Comparison of ENCODE assay signal across 8 mouse cellular contexts in the genomic region with DNA sequence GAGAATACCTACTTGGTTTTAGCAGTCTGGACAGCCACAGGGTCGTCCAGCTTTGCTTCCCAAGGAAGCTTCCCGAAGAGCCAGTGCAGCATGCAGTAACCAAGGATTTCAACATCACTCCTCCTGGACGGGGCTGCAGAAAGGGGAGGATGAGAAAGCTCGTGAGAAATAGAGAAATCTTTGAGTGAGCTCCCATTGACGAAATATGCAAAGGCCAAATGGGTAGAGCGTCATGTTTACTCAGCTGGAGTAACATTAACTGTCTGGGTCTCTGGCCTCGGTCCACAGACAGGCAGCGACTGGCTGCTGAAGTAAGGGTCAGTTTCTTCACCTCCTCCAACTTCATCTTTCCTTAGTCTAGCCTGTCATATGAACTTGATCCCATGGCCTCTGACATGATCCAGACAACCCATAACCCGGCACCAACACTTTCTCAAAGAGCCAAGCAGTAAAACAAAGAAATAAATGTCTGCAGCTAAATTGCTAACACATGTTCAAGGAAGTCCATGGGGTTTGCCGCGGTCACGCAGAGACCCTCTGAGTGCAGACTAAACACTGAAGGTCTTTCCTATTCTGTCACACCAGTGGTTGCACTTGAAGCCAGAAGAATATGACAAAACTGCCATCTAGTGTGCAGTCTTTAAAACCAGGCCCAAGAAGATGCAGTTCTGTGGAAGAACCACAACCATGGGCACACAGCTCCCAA.
DNase-seq lines count a peak whose midpoint lies in the region; ATAC-seq lines count a peak whose summit lies in the region.

No protein-coding gene starts in this region.

- intact Hi-C loops in left cerebral cortex, postnatal 14 days (cut with DNase I): no loop called here

- no peak overlapping the region for H3K9ac ChIP-seq in intestine, embryonic 16.5 days (ENCODE audit: low read depth, low read length)
- no peak overlapping the region for H3K9ac ChIP-seq in midbrain, embryonic 11.5 days (ENCODE audit: low read length)
- H3K9ac ChIP-seq in stomach, embryonic 16.5 days (ENCODE audit: low read length): no peak overlapping the region

- ATAC-seq in intestine, embryonic 16.5 days: peak; percentile 80
- peak; percentile 50; the same call in 1 of the 2 replicates for ATAC-seq in midbrain, embryonic 11.5 days (ENCODE audit: low FRiP score)
- peak; percentile 68 for ATAC-seq in stomach, embryonic 16.5 days (ENCODE audit: insufficient read depth, low FRiP score)
- ATAC-seq in activated CD4-positive, CD25-positive, alpha-beta regulatory T cell, adult 4 months: no peak

- H3K4me1 ChIP-seq in intestine, embryonic 16.5 days (ENCODE audit: control insufficient read depth, insufficient read depth, low read length): 0 out of 2 replicates have a peak, but pooled peaks cover 2% of the 10 kb centered on the region
- H3K4me1 ChIP-seq in midbrain, embryonic 11.5 days (ENCODE audit: control insufficient read depth, insufficient read depth, low read length): no peaks in the 10 kb centered on the region
- H3K4me1 ChIP-seq in stomach, embryonic 16.5 days (ENCODE audit: control insufficient read depth, insufficient read depth, low read length): peaks cover 15% of the 10 kb centered on the region

- H3K4me2 ChIP-seq in intestine, embryonic 16.5 days (ENCODE audit: low read depth, low read length): no peak overlapping the region
- no peak overlapping the region for H3K4me2 ChIP-seq in midbrain, embryonic 11.5 days
- 0 out of 2 replicates have a peak overlapping the region, but pooled peaks have one; percentile 22 for H3K4me2 ChIP-seq in stomach, embryonic 16.5 days (ENCODE audit: low read depth, low read length)

- WGBS in intestine, embryonic 16.5 days: 31% methylated on average over 12 of the region's 12 CpGs
- 72% methylated on average over 12 of the region's 12 CpGs for WGBS in midbrain, embryonic 11.5 days
- WGBS in stomach, embryonic 16.5 days: 19% methylated on average over 12 of the region's 12 CpGs

- no peak overlapping the region for H3K4me3 ChIP-seq in intestine, embryonic 16.5 days (ENCODE audit: low read length)
- H3K4me3 ChIP-seq in midbrain, embryonic 11.5 days (ENCODE audit: low read depth, low read length): no peak overlapping the region
- H3K4me3 ChIP-seq in stomach, embryonic 16.5 days (replicated peaks; ENCODE audit: low read length): no peak overlapping the region

- no peaks in the 10 kb centered on the region for H3K36me3 ChIP-seq in intestine, embryonic 16.5 days (ENCODE audit: control insufficient read depth, insufficient read depth, low read length)
- H3K36me3 ChIP-seq in midbrain, embryonic 11.5 days (ENCODE audit: control insufficient read depth, insufficient read depth, low read length): no peaks in the 10 kb centered on the region
- H3K36me3 ChIP-seq in stomach, embryonic 16.5 days (ENCODE audit: control insufficient read depth, insufficient read depth, low read length): no peaks in the 10 kb centered on the region

- 0 out of 2 replicates have a peak overlapping the region, but pooled peaks have one; percentile 7 for H3K27ac ChIP-seq in intestine, embryonic 16.5 days (ENCODE audit: low read length)
- H3K27ac ChIP-seq in midbrain, embryonic 11.5 days (ENCODE audit: low read depth, low read length): no peak overlapping the region
- no peak overlapping the region; the same call in 1 of the 2 replicates for H3K27ac ChIP-seq in stomach, embryonic 16.5 days (ENCODE audit: low read length)

- no peaks in the 10 kb centered on the region for H3K9me3 ChIP-seq in intestine, embryonic 16.5 days (ENCODE audit: control insufficient read depth, low read length)
- no peaks in the 10 kb centered on the region for H3K9me3 ChIP-seq in midbrain, embryonic 11.5 days (ENCODE audit: control insufficient read depth, low read length)
- H3K9me3 ChIP-seq in stomach, embryonic 16.5 days (replicated peaks; ENCODE audit: control insufficient read depth, low read length): no peaks in the 10 kb centered on the region

- H3K27me3 ChIP-seq in intestine, embryonic 16.5 days (replicated peaks; ENCODE audit: control insufficient read depth, insufficient read depth, low read length): no peaks in the 10 kb centered on the region
- H3K27me3 ChIP-seq in midbrain, embryonic 11.5 days (ENCODE audit: control insufficient read depth, insufficient read depth, low read length): no peaks in the 10 kb centered on the region
- no peaks in the 10 kb centered on the region for H3K27me3 ChIP-seq in stomach, embryonic 16.5 days (ENCODE audit: control insufficient read depth, insufficient read depth, low read length)

- peak; percentile 89 for DNase-seq in adipocyte (ENCODE audit: low spot score)
- peak; percentile 82 for DNase-seq in embryo, embryonic 11 days
- peak; percentile 96 for DNase-seq in heart, adult 11 months
- peak; percentile 43 to 76 for DNase-seq in left cerebral cortex, postnatal 14 days (ENCODE audit: low spot score in 2 of 2)
- DNase-seq in midbrain, embryonic 11.5 days (ENCODE audit: low spot score, missing footprints): peak; percentile 84
